Mouse (Mus musculus) neural tube, embryonic 14.5 days (tissue): ENCODE measurements around the gene Mink1. TPM values are rescaled to one million over a fixed set of nuclear protein-coding genes. Genes with fewer than 3 reads are reported as not detected.

Source experiments
- ATAC-seq: fragments of 200-750 bp; cut with Nextera tagmentation; 2 replicates; pipeline ENCODE4 v1.8.0; 2017; ENCODE audit warnings: low read depth, mild to moderate bottlenecking, moderate TSS enrichment, moderate library complexity
- H3K27ac ChIP-seq: fragments of 300-500 bp; sonication (generic); 2 replicates; pipeline ENCODE4 v1.5.1; 2014; ENCODE audit warnings: low read depth, mild to moderate bottlenecking, control low read depth, low read length, moderate library complexity, mixed read lengths
- H3K27me3 ChIP-seq: fragments of 300-500 bp; sonication (generic); 2 replicates; pipeline ENCODE4 v1.6.1; 2014; ENCODE audit warnings: low read length; ENCODE audit not compliant: control insufficient read depth, insufficient read depth
- H3K36me3 ChIP-seq: fragments of 300-500 bp; sonication (generic); 2 replicates; pipeline ENCODE4 v1.6.1; 2014; ENCODE audit warnings: low read length, mixed read lengths; ENCODE audit not compliant: control insufficient read depth, insufficient read depth
- H3K4me1 ChIP-seq: fragments of 300-500 bp; sonication (generic); 2 replicates; pipeline ENCODE4 v1.6.1; 2014; ENCODE audit warnings: low read length; ENCODE audit not compliant: control insufficient read depth, insufficient read depth
- H3K4me2 ChIP-seq: fragments of 300-500 bp; sonication (generic); 2 replicates; pipeline ENCODE4 v1.6.1; 2014; ENCODE audit warnings: mild to moderate bottlenecking, low read depth, low read length, control low read depth
- H3K4me3 ChIP-seq: fragments of 300-500 bp; sonication (generic); 2 replicates; pipeline ENCODE4 v1.5.1; 2014; ENCODE audit warnings: low read depth, low read length, control low read depth, mixed read lengths
- H3K9ac ChIP-seq: fragments of 300-500 bp; sonication (generic); replicated peaks from 2 replicates; pipeline ENCODE4 v1.6.1; 2014; ENCODE audit warnings: low read depth, mild to moderate bottlenecking, control low read depth, low read length, mixed read lengths
- H3K9me3 ChIP-seq: fragments of 300-500 bp; sonication (generic); 2 replicates; pipeline ENCODE4 v1.6.1; 2016; ENCODE audit warnings: low read length; ENCODE audit not compliant: control insufficient read depth
- WGBS: fragments of 180-500 bp; shearing (Covaris S2); extraction: QIAGEN DNeasy Blood & Tissue Kit; methylation state at CpG from one replicate; pipeline ENCODE4 v1.1.7; 2014; 5-methylcytosine and 5-hydroxymethylcytosine counted together
- polyA plus RNA-seq: library from polyadenylated mRNA; unstranded; fragments of >200 nt; fragmentation: Nextera tagmentation; extraction: Ambion mirVana; gene quantifications from 2 replicates; pipeline ENCODE4 v1.2.1, GENCODE M21; 2014

The Mink1 gene
- polyA plus RNA-seq, 1 experiment from 2014 or later: 20.2 TPM

DNA sequence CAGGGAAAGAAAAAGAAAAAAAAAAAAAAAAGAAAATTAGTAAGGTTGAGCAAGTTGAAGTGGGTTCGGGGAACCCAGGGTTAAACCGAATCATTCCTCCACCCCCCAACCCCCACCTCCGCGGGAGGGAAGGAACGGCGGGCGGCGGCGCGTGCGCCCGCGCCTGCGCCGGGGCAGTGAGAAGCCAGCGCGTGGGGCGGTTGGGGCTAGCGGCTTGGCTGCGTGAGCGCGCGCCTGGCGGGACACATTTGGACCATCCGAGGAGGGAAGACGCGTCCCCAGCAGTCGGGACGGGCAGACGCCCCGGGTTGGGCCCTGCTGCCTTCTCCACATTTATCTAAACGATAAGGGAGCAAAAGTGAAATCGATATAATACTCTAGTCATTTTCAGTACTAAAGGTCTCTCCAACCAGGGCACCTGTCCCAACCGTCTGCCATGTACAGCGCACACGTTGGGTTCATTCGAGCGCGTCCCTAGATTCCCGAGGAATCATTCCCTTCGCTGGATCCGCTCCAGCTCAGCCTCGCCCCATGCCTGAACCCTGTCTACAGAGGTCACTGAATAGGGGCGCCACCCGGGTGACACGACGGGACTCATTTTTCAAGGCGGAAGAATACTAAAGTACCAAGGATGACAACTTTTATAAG lies 92.4 kb downstream of the Mink1 start:
- Histone ChIP-seq H3K4me1 (peaks cover 23% of the 10 kb centered on the region), H3K36me3 (peaks cover 17% of the 10 kb centered on the region), H3K27ac (peak overlapping the region; percentile 96), H3K27me3 (no peaks in the 10 kb centered on the region), H3K4me2 (peak overlapping the region; percentile 91), H3K9me3 (no peaks in the 10 kb centered on the region), H3K4me3 (peak overlapping the region; percentile 98), H3K9ac (peak overlapping the region; percentile 95)
- WGBS: under 1% methylated on average over 44 of the region's 48 CpGs
- ATAC-seq: peak; percentile 33; the same call in 1 of the 2 replicates

DNA sequence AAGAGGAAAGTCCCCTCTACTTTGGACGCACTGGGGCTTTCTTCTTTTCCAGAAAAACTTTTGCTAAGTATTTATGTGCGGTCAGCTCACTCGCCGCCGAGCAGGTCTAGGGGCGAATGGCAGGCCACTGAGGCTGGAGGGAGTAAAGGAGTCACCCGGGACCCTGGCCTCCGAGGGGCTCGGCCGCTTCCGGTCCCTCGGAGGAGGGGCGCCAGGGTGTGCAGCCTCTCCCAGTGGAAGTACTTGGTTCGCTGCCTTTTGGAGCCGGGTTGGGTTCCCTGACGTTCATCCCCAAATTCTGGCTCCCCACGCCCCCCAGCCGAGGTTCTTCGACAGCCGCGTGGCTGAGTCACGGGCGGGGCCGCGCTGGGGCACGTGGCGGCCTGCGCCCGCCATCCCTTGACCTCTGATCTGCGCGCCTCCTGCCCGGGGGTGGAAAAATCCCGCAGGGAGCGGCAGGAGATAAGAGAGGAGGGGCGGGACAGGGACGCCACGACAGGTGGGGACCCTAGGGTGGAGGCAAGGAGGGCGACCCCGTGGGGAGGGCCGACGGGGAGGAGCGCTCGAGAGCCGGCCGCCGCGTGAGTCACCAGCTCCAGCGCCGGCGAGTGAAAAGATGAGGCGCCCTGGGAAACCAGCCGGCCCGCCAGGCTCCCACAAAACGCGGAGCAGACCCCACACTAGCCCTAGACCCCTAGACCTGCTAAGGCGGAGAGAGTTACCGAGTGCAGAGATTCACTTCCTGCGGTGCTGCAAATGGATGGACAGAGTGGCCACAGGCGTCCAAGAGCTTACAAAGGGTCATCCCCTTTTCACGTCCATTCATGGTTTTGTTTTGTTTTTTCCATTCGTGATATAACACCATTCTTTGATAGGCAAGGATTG lies 93.1 kb downstream of the Mink1 start:
- peak overlapping the region; percentile 91 for H3K4me2 ChIP-seq
- peaks cover 11% of the 10 kb centered on the region for H3K36me3 ChIP-seq
- no peaks in the 10 kb centered on the region for H3K9me3 ChIP-seq
- WGBS: under 1% methylated on average over 60 of the region's 61 CpGs
- H3K27ac ChIP-seq: peak overlapping the region; percentile 96
- no peaks in the 10 kb centered on the region for H3K27me3 ChIP-seq
- ATAC-seq: 0 out of 2 replicates have a peak, but pooled peaks have one; percentile 19
- peaks cover 23% of the 10 kb centered on the region for H3K4me1 ChIP-seq
- H3K9ac ChIP-seq: peak overlapping the region; percentile 59
- H3K4me3 ChIP-seq: peak overlapping the region; percentile 98

DNA sequence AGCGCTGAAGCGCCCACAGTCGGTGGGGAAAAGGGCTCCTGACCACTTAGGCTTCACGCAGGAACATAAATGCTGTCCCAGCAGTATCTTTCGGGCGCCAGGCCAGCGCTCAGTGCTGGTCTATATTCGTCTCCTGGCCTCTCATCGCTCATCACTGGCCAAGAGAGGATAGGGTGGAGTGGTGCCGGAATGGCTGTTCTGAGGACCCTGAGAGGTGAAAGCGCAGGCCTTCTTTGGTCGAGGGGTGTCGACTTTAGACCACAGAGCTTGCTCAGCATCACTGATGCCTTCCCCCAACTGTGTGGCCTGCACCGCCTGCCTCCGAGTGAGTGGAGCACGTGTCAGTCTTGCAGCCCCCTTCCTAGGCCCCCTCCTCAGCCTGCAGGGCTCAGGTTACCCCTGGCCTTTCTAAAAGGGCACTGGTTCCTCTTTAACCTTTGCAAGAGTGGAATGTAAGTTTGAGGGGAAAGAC lies 93.8 kb downstream of the Mink1 start:
- Histone ChIP-seq H3K36me3 (peaks cover 4% of the 10 kb centered on the region), H3K4me3 (peak overlapping the region; percentile 98), H3K27me3 (no peaks in the 10 kb centered on the region), H3K4me1 (peaks cover 23% of the 10 kb centered on the region), H3K27ac (peak overlapping the region; percentile 96), H3K4me2 (peak overlapping the region; percentile 91), H3K9me3 (no peaks in the 10 kb centered on the region), H3K9ac (peak overlapping the region; percentile 59; the same call in 1 of the 2 replicates)
- ATAC-seq: no peak
- 5% methylated on average over 16 of the region's 16 CpGs for WGBS

DNA sequence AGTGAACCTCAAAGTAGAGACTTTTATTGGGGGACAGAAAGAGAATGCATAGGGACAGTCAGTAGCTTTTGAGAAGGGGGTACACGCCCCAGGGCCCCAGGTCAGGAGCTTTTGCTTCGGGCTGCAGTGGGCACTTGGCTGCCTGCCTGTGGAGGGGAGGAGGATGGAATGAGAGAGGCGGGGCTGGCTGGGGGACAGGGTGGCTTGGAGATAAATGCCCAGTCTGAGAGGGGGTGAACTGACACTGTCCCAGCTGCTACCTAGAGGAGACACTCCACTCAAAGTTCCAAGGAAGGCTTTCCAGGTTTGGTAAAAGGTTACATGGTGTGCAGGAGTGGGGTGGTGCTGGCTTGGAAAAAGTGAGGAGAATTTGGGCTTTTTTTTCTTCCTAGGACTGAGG lies 94.3 kb downstream of the Mink1 start, which contains the start of gene Eno3:
Eno3 (plus strand) TSS at position 239 of the 400 bp plus-strand sequence.
- peak within 1 kb of the TSS; percentile 91 for H3K4me2 ChIP-seq
- WGBS: 6% methylated on average over 3 of the region's 3 CpGs
- H3K27ac ChIP-seq: peak within 1 kb of the TSS; percentile 96
- peaks cover 23% of the 10 kb centered on the region for H3K4me1 ChIP-seq
- ATAC-seq: no peak
- peak within 1 kb of the TSS; percentile 98 for H3K4me3 ChIP-seq
- no peaks in the 10 kb centered on the region for H3K9me3 ChIP-seq
- no peaks in the 10 kb centered on the region for H3K27me3 ChIP-seq
- peaks cover 4% of the 10 kb centered on the region for H3K36me3 ChIP-seq
- H3K9ac ChIP-seq: peak within 1 kb of the TSS; percentile 59

DNA sequence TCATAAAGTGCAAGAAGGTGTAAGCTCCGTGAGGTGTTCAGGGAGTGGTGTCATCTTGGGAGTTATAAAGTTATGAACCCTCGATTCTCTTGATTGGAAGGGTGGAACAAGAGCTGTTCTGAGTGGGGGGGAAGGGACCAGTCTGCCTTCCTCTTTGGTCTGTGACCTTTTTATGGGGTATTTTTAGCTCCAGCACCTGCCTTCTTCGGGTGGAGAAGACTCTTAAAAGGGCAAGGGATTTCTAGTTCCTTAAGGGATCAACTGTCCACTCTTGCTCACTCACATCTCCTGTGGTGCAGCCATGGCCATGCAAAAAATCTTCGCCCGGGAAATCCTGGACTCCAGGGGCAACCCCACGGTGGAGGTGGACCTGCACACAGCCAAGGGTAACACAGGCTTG lies 94.9 kb downstream of the Mink1 start:
- no peak overlapping the region for H3K4me3 ChIP-seq
- no peak overlapping the region for H3K27ac ChIP-seq
- peaks cover 21% of the 10 kb centered on the region for H3K4me1 ChIP-seq
- no peak for ATAC-seq
- H3K36me3 ChIP-seq: peaks cover 8% of the 10 kb centered on the region
- H3K9me3 ChIP-seq: no peaks in the 10 kb centered on the region
- H3K4me2 ChIP-seq: no peak overlapping the region
- H3K9ac ChIP-seq: no peak overlapping the region
- 49% methylated on average over 6 of the region's 6 CpGs for WGBS
- no peaks in the 10 kb centered on the region for H3K27me3 ChIP-seq

DNA sequence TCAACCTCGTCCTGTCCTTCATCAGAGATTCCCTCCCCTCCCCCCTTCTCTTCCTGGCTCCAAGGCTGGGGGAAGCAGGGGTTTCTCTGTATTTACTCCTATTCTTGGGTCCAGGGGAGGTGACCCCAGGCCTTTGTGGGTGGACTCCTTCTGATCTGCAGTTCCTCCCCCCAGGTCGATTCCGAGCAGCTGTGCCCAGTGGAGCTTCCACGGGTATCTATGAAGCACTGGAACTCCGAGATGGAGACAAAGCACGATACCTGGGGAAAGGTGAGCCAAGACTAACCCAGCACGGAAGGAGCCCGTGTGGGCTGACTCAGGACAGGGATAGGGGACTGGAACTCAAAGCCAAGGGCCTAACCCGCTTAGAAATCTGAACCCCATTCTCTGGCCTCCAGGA lies 95.3 kb downstream of the Mink1 start:
- Histone ChIP-seq H3K4me1 (peaks cover 17% of the 10 kb centered on the region), H3K9ac (no peak overlapping the region), H3K27me3 (no peaks in the 10 kb centered on the region), H3K4me3 (no peak overlapping the region), H3K27ac (no peak overlapping the region), H3K36me3 (peaks cover 10% of the 10 kb centered on the region), H3K9me3 (no peaks in the 10 kb centered on the region), H3K4me2 (no peak overlapping the region)
- WGBS: 73% methylated on average over 9 of the region's 9 CpGs
- no peak for ATAC-seq

DNA sequence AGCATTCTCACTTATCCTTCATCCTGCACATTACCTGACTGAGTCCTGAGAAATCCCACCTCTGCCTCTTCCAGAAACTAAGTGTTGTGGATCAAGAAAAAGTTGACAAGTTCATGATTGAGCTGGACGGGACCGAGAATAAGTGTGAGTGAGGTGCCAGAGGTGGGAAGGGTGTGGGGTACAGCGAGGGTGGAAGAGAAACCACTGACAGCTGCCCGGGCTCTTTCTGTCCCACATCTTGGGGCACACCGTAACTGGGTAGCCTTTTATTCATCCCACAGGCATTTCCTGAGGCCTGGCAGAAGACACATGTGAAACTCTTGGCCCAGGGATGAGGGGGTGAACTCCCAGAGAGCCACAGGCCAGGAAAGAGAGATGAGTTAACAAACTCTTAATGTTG lies 95.8 kb downstream of the Mink1 start:
- no peaks in the 10 kb centered on the region for H3K27me3 ChIP-seq
- peaks cover 14% of the 10 kb centered on the region for H3K36me3 ChIP-seq
- H3K9me3 ChIP-seq: no peaks in the 10 kb centered on the region
- no peak overlapping the region for H3K9ac ChIP-seq
- no peak for ATAC-seq
- H3K4me1 ChIP-seq: peaks cover 14% of the 10 kb centered on the region
- H3K27ac ChIP-seq: no peak overlapping the region
- WGBS: 82% methylated on average over 5 of the region's 5 CpGs
- no peak overlapping the region for H3K4me2 ChIP-seq
- H3K4me3 ChIP-seq: no peak overlapping the region

DNA sequence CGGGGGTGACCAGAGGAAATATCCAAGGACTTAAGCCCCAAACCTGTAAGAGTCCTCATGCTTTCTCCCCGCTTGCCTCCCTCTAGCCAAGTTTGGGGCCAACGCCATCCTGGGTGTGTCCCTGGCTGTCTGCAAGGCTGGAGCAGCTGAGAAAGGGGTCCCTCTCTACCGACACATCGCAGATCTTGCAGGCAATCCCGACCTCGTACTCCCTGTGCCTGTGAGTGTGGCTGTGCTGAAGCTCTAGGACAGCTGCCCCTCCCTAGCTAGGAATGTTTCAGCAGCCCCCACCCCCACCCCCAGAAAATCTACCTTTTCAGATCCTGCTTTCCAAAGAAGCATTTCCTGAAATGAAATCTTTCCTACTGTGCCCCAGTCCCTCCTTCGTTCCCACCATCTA lies 96.3 kb downstream of the Mink1 start:
- no peak overlapping the region for H3K27ac ChIP-seq
- no peaks in the 10 kb centered on the region for H3K9me3 ChIP-seq
- H3K9ac ChIP-seq: no peak overlapping the region
- no peaks in the 10 kb centered on the region for H3K27me3 ChIP-seq
- WGBS: 77% methylated on average over 8 of the region's 8 CpGs
- H3K4me3 ChIP-seq: no peak overlapping the region
- peaks cover 16% of the 10 kb centered on the region for H3K36me3 ChIP-seq
- H3K4me2 ChIP-seq: no peak overlapping the region
- no peak for ATAC-seq
- peaks cover 14% of the 10 kb centered on the region for H3K4me1 ChIP-seq

DNA sequence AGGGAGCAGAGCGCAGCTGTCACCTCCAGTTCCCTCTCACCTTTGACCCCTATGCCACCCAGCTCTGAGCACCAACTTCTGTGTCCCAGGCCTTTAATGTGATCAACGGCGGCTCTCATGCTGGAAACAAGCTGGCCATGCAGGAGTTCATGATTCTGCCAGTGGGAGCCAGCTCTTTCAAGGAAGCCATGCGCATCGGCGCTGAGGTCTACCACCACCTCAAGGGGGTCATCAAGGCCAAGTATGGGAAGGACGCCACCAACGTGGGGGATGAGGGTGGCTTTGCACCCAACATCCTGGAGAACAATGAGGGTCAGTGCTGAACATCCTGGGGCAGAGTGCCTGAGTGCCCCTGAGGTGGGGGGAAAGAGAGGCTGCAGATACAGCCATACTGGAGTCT lies 97.9 kb downstream of the Mink1 start:
- H3K4me3 ChIP-seq: no peak overlapping the region
- ATAC-seq: no peak
- WGBS: 87% methylated on average over 8 of the region's 8 CpGs
- H3K9ac ChIP-seq: no peak overlapping the region
- no peak overlapping the region for H3K27ac ChIP-seq
- no peaks in the 10 kb centered on the region for H3K9me3 ChIP-seq
- H3K36me3 ChIP-seq: peaks cover 24% of the 10 kb centered on the region
- no peaks in the 10 kb centered on the region for H3K27me3 ChIP-seq
- H3K4me1 ChIP-seq: peaks cover 14% of the 10 kb centered on the region
- H3K4me2 ChIP-seq: no peak overlapping the region
